Mouse (Mus musculus): ENCODE measurements around the gene Thap11. TPM values are rescaled to one million over a fixed set of nuclear protein-coding genes. Genes with fewer than 3 reads are reported as not detected.

The Thap11 gene
- polyA plus RNA-seq, 1 experiment: 42.2 TPM

- DNase-seq (ENCODE audit: low spot score): peak; percentile 96
Observed at GRCm38 (mm10) chr8:105900180-105900940, 45.4 kb downstream of the Thap11 start, which contains the start of gene Pskh1. Gene Pskh1 (plus strand): TSS chr8:105900441.

GRCm38 (mm10) chr8:105900941-105901616 lies 46.1 kb downstream of the Thap11 start:
- no peak for DNase-seq (ENCODE audit: low spot score)

Other genes starting within 250 kb of the Thap11 start
- 12.1 and 26.0 TPM in 2 replicates for gene Ripor1, start 249.9 kb upstream of the Thap11 start, polyA plus RNA-seq (2012; rRNA removed)
- 21.6 and 31.5 TPM in 2 replicates for gene Ctcf, start 218.6 kb upstream of the Thap11 start, polyA plus RNA-seq (2012; rRNA removed)
- gene Agrp, start 217.7 kb upstream of the Thap11 start, polyA plus RNA-seq (2012; rRNA removed): 0.27 and 0.89 TPM in 2 replicates
- 0.53 and 0.61 TPM in 2 replicates for gene Carmil2, start 168.9 kb upstream of the Thap11 start, polyA plus RNA-seq (2012; rRNA removed)
- gene Acd, start 154.0 kb upstream of the Thap11 start, polyA plus RNA-seq (2012; rRNA removed): 18.2 and 18.8 TPM in 2 replicates
- 11.2 and 15.4 TPM in 2 replicates for gene Pard6a, start 154.0 kb upstream of the Thap11 start, polyA plus RNA-seq (2012; rRNA removed)
- gene 4933405L10Rik, start 147.5 kb upstream of the Thap11 start, polyA plus RNA-seq (2012; rRNA removed): not detected in 2 replicates
- gene Enkd1, start 146.9 kb upstream of the Thap11 start, polyA plus RNA-seq (2012; rRNA removed): 9.6 and 11.5 TPM in 2 replicates
- 5.2 and 5.9 TPM in 2 replicates for gene Gfod2, start 96.5 kb upstream of the Thap11 start, polyA plus RNA-seq (2012; rRNA removed)
- gene Ranbp10, start 27.8 kb upstream of the Thap11 start, polyA plus RNA-seq (2012; rRNA removed): 17.7 and 18.2 TPM in 2 replicates
- gene Tsnaxip1, start 27.4 kb upstream of the Thap11 start, polyA plus RNA-seq (2012; rRNA removed): not detected in 2 replicates
- gene Cenpt, start 1.9 kb upstream of the Thap11 start, polyA plus RNA-seq (2012; rRNA removed): 14.5 and 21.2 TPM in 2 replicates
- gene Nutf2, start 5.4 kb downstream of the Thap11 start, polyA plus RNA-seq (2012; rRNA removed): 79.8 and 95.3 TPM in 2 replicates
- gene Edc4, start 25.7 kb downstream of the Thap11 start, polyA plus RNA-seq (2012; rRNA removed): 38.1 and 44.6 TPM in 2 replicates
- gene Nrn1l, start 38.4 kb downstream of the Thap11 start, polyA plus RNA-seq (2012; rRNA removed): 1.9 and 2.0 TPM in 2 replicates
- gene Pskh1, start 45.3 kb downstream of the Thap11 start, polyA plus RNA-seq (2012; rRNA removed): 30.0 and 32.6 TPM in 2 replicates
- 1.4 and 1.8 TPM in 2 replicates for gene Ctrl, start 78.7 kb downstream of the Thap11 start, polyA plus RNA-seq (2012; rRNA removed)
- gene Psmb10, start 83.3 kb downstream of the Thap11 start, polyA plus RNA-seq (2012; rRNA removed): 82.8 and 98.7 TPM in 2 replicates
- gene Lcat, start 88.2 kb downstream of the Thap11 start, polyA plus RNA-seq (2012; rRNA removed): 3.7 and 5.2 TPM in 2 replicates
- 64.3 and 69.6 TPM in 2 replicates for gene Slc12a4, start 111.0 kb downstream of the Thap11 start, polyA plus RNA-seq (2012; rRNA removed)
- gene Dpep3, start 124.3 kb downstream of the Thap11 start, polyA plus RNA-seq (2012; rRNA removed): 0.12 and 0.17 TPM in 2 replicates
- gene Dus2, start 136.2 kb downstream of the Thap11 start, polyA plus RNA-seq (2012; rRNA removed): 16.6 and 19.3 TPM in 2 replicates
- 0.06 and 0.07 TPM in 2 replicates for gene Dpep2nb, start 150.8 kb downstream of the Thap11 start, polyA plus RNA-seq (2012; rRNA removed)
- 10.5 and 11.8 TPM in 2 replicates for gene Ddx28, start 156.8 kb downstream of the Thap11 start, polyA plus RNA-seq (2012; rRNA removed)
- gene Nfatc3, start 203.7 kb downstream of the Thap11 start, polyA plus RNA-seq (2012; rRNA removed): 15.4 and 19.9 TPM in 2 replicates

Data from urinary bladder, adult 2 months (tissue).